Mouse (Mus musculus) intestine, embryonic 15.5 days (tissue): Measurements from ENCODE around the gene Tedc2. TPM values are rescaled to one million over a fixed set of nuclear protein-coding genes. Genes with fewer than 3 reads are reported as not detected.

Experiments
- ATAC-seq: fragments of 200-750 bp; cut with Nextera tagmentation; 2 replicates; pipeline ENCODE4 v1.8.0; 2017; ENCODE audit warnings: moderate TSS enrichment, moderate library complexity
- H3K27ac ChIP-seq: fragments of 300-500 bp; sonication (generic); 2 replicates; pipeline ENCODE4 v1.5.1; 2015; ENCODE audit warnings: mild to moderate bottlenecking, inconsistent platforms
- H3K27me3 ChIP-seq: fragments of 300-500 bp; sonication (generic); replicated peaks from 2 replicates; pipeline ENCODE4 v1.6.1; 2015; ENCODE audit warnings: inconsistent platforms
- H3K36me3 ChIP-seq: fragments of 300-500 bp; sonication (generic); 2 replicates; pipeline ENCODE4 v1.6.1; 2015; ENCODE audit warnings: inconsistent platforms
- H3K4me1 ChIP-seq: fragments of 300-500 bp; sonication (generic); replicated peaks from 2 replicates; pipeline ENCODE4 v1.6.1; 2015; ENCODE audit warnings: inconsistent platforms
- H3K4me2 ChIP-seq: fragments of 300-500 bp; sonication (generic); replicated peaks from 2 replicates; pipeline ENCODE4 v1.6.1; 2015; ENCODE audit warnings: mild to moderate bottlenecking, inconsistent platforms
- H3K4me3 ChIP-seq: fragments of 300-500 bp; sonication (generic); replicated peaks from 2 replicates; pipeline ENCODE4 v1.5.1; 2015; ENCODE audit warnings: inconsistent platforms
- H3K9ac ChIP-seq: fragments of 300-500 bp; sonication (generic); 2 replicates; pipeline ENCODE4 v1.6.1; 2015; ENCODE audit warnings: inconsistent platforms
- H3K9me3 ChIP-seq: fragments of 300-500 bp; sonication (generic); 2 replicates; pipeline ENCODE4 v1.6.1; 2016; ENCODE audit warnings: inconsistent platforms
- WGBS: fragments of 180-500 bp; shearing (Covaris S2); methylation state at CpG from one replicate; pipeline ENCODE4 v1.1.7; 2015; 5-methylcytosine and 5-hydroxymethylcytosine counted together
- polyA plus RNA-seq: library from polyadenylated mRNA; unstranded; fragments of >200 nt; fragmentation: Nextera tagmentation; extraction: Ambion mirVana; gene quantifications from 2 replicates; pipeline ENCODE4 v1.2.1, GENCODE M21; 2015

The Tedc2 gene
- polyA plus RNA-seq, 1 experiment from 2014 or later, result 10.1 TPM

DNA sequence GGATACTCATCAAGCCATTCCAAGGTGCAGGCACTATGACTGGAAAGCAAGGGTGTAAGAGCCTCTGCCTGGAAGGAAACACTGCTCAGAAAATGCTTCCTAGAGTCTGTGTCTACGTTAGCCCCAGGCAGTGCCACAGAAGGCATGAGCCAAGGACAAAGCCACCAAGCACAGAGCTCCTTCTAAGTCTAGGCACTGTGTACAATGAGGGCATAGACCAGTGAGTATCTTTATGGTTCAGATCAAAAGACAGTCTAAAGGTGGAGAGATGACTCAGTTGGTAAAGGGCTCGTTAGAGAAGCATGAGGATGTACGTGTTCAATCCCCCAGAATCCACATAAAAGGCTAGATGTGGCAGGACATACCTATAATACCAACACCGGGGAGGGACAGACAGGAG lies 19.6 kb downstream of the Tedc2 start:
- Histone ChIP-seq H3K27ac (peak overlapping the region; percentile 48; the same call in 1 of the 2 replicates), H3K36me3 (no peaks in the 10 kb centered on the region), H3K9ac (no peak overlapping the region), H3K9me3 (no peaks in the 10 kb centered on the region), H3K4me3 (no peak overlapping the region), H3K4me2 (no peak overlapping the region), H3K4me1 (peaks cover 40% of the 10 kb centered on the region), H3K27me3 (no peaks in the 10 kb centered on the region)
- peak; percentile 15; the same call in 1 of the 2 replicates for ATAC-seq
- 62% methylated on average over 4 of the region's 4 CpGs for WGBS

DNA sequence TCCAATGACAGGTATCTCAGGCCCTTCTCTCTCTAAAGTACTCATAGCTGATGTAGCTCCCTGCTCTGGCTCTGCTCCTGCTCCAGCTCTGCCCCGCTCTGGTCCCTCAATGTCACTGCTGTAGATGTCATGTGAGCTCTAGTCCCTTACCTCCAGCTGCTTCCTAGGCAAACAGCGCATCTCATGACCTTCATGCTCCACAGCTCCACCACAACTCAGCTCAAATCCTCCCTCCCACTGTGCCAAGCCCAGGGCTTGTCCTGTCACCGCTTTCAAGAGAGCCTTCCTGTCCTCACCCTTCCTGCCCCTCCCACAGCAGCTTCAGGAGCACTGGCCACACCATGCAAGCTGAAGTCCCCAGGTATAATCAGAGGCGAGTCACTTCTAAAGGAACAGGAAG lies 20.9 kb downstream of the Tedc2 start:
- no peak overlapping the region for H3K27ac ChIP-seq
- no peaks in the 10 kb centered on the region for H3K9me3 ChIP-seq
- H3K9ac ChIP-seq, result no peak overlapping the region
- H3K4me1 ChIP-seq, result peaks cover 31% of the 10 kb centered on the region
- 57% methylated on average over 4 of the region's 4 CpGs for WGBS
- no peak overlapping the region for H3K4me2 ChIP-seq
- ATAC-seq, result no peak
- no peaks in the 10 kb centered on the region for H3K27me3 ChIP-seq
- H3K36me3 ChIP-seq, result no peaks in the 10 kb centered on the region
- H3K4me3 ChIP-seq, result no peak overlapping the region

DNA sequence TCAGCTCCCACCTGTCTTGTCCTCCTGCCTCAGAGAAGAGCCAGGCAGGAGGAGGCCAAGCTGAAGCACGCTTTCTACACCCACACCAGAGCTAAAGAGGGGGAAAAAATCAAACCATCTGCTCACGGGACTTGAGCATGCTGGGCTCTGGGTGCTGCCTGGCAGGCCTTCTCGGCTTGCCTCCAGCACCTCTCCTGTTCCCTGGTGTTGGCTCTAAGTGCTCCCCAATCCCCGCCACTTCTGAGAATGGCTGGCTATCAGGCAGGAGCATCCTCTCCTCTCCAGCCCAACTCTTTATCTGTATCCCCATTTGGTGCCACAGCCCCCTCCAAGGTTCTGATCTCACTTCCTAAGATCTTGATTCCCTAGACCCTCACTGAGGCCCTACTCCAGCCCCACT lies 21.4 kb downstream of the Tedc2 start:
- WGBS, result 88% methylated on average over 4 of the region's 4 CpGs
- ATAC-seq, result no peak
- H3K4me1 ChIP-seq, result peaks cover 26% of the 10 kb centered on the region

DNA sequence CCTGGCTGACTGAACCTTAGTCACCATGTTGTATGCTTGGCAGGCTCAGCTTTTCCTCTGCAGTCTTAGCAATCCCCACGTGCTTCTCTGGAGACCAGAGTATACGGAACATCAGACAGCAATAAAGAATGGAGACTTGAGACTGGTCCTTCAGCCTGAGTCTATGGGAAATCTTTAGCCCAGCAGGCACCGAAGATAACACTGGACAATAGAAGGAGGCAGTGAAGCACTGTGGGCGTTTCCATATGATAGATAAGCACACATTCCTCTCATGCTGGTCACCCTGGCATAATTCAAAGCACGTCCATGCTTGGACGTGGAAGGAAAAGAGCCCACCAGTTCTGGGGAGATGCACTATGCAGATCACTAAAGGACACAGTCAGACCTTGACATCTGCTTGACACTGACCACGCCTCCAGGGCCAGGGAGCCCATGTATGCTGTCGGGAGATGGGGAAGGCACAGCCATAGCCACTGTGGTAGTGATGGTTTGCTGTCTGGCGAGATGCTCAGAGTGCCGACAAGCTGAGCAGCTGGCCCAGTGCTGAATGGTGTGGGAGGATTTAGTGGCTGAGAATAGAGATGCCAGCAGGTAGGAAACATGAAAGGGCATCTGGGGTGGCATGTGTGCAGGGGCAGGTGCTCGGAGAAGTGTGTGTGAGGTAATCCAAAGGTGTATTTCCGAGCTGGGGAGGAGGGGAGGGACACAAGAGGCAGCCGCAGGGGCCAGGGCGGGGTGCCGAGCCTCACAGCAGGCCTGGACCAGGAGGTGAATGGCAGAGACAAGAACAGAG lies 23.4 kb downstream of the Tedc2 start:
- no peak overlapping the region for H3K4me3 ChIP-seq
- no peak overlapping the region for H3K27ac ChIP-seq
- WGBS, result 58% methylated on average over 15 of the region's 15 CpGs
- no peaks in the 10 kb centered on the region for H3K27me3 ChIP-seq
- H3K36me3 ChIP-seq, result no peaks in the 10 kb centered on the region
- no peak for ATAC-seq
- H3K4me1 ChIP-seq, result peaks cover 13% of the 10 kb centered on the region; the same call in 1 of the 2 replicates
- H3K9me3 ChIP-seq, result no peaks in the 10 kb centered on the region
- H3K9ac ChIP-seq, result no peak overlapping the region
- H3K4me2 ChIP-seq, result no peak overlapping the region

More for the DNA sequence above, 21.4 kb downstream of the Tedc2 start:
- H3K27ac ChIP-seq, result no peak overlapping the region
- H3K4me2 ChIP-seq, result no peak overlapping the region
- H3K27me3 ChIP-seq, result no peaks in the 10 kb centered on the region
- H3K36me3 ChIP-seq, result no peaks in the 10 kb centered on the region
- H3K4me3 ChIP-seq, result no peak overlapping the region
- no peaks in the 10 kb centered on the region for H3K9me3 ChIP-seq
- no peak overlapping the region for H3K9ac ChIP-seq

DNA sequence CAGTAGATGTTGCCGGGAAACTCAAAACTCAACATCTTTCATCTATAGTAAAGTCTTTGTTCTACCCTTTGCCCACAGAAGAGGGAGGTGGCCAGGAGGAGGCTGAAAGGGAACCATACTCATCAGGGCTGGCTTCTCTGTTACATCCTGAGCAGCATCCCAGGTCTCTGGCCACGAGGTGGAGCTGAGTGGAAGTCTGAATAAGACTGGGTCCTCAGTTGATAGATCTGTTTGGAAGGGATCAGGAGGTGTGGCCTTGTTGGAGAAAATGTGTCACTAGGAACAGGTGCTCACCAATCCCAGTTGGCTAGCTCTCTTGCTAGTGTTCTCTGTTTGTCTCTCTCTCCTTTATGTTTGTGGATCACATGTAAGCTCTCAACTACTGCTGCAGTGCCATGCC lies 25.3 kb downstream of the Tedc2 start:
- Histone ChIP-seq H3K9me3 (no peaks in the 10 kb centered on the region), H3K36me3 (no peaks in the 10 kb centered on the region), H3K27ac (no peak overlapping the region), H3K9ac (no peak overlapping the region), H3K4me3 (no peak overlapping the region), H3K4me2 (no peak overlapping the region), H3K27me3 (no peaks in the 10 kb centered on the region), H3K4me1 (0 out of 2 replicates have a peak, but pooled peaks cover under 1% of the 10 kb centered on the region)
- WGBS, result 60% methylated on average over 2 of the region's 2 CpGs
- ATAC-seq, result no peak

DNA sequence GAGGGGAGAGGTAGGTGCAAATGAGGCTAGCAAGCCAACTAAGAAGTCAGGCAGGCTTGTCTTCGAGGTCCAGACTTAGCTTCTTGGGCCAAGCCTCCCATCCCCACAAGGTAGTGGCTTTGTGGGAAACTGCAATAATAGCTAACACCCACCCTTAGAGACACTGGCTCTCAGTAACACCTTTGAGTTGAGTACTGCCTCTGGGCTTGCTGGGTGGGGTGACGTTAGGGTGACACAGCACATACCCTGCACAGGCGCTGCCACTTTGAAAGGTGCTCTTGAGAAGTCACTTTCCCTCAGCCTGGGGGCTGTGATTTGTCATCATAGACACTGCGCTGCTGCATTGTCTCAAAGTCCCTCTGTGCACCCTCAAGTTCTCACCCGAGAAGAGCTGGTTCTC lies 26.9 kb downstream of the Tedc2 start:
- H3K36me3 ChIP-seq, result no peaks in the 10 kb centered on the region
- 81% methylated on average over 5 of the region's 5 CpGs for WGBS
- no peak overlapping the region for H3K27ac ChIP-seq
- no peaks in the 10 kb centered on the region for H3K27me3 ChIP-seq
- H3K4me3 ChIP-seq, result no peak overlapping the region
- H3K9me3 ChIP-seq, result no peaks in the 10 kb centered on the region
- no peak overlapping the region for H3K9ac ChIP-seq
- ATAC-seq, result no peak
- H3K4me1 ChIP-seq, result no peaks in the 10 kb centered on the region
- H3K4me2 ChIP-seq, result no peak overlapping the region

DNA sequence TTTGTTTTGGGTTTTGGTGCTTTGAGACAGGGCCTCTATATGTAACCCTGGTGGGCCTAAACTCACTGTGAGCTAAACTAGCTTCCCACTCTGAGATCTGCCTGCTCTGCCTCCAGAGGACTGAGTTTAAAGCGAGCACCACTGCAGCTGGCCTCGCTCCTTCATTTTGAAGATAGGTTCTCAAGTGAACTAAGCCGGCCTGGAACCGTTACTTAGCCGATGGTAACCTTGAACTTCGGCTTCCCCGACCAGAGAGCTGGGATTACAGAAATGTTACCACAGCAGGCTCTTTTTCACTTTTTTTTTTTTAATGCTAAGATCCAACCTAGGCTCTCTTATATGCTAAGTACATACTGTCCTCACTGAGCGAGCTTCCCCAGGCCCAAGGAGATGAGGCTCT lies 27.4 kb downstream of the Tedc2 start:
- Histone ChIP-seq H3K9ac (no peak overlapping the region), H3K4me3 (no peak overlapping the region), H3K4me1 (no peaks in the 10 kb centered on the region), H3K9me3 (no peaks in the 10 kb centered on the region), H3K27me3 (no peaks in the 10 kb centered on the region), H3K36me3 (no peaks in the 10 kb centered on the region), H3K4me2 (no peak overlapping the region), H3K27ac (no peak overlapping the region)
- no peak for ATAC-seq
- 82% methylated on average over 8 of the region's 8 CpGs for WGBS

DNA sequence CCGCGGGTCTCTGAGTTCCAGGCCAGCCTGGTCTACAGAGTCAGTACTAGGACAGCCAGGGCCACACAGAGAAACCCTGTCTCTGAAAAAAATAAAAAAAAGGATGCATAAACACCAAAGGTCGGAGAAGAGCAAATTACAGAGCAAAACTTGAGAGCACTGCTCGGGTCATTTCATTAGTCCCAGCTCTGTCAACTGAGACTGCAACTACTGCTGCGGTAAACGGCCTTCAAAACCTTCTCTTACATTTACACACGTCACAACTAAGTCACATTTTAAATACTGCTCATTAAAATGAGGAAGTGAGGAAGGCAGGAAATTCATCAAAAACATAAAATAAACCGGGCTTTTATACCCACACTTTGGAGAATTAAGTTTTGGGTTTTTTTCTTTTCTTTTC lies 27.8 kb downstream of the Tedc2 start:
- Histone ChIP-seq H3K4me1 (no peaks in the 10 kb centered on the region), H3K27ac (no peak overlapping the region), H3K27me3 (no peaks in the 10 kb centered on the region), H3K4me3 (no peak overlapping the region), H3K36me3 (0 out of 2 replicates have a peak, but pooled peaks cover 2% of the 10 kb centered on the region), H3K4me2 (no peak overlapping the region), H3K9me3 (no peaks in the 10 kb centered on the region), H3K9ac (no peak overlapping the region)
- no peak for ATAC-seq
- WGBS, result 77% methylated on average over 8 of the region's 8 CpGs

DNA sequence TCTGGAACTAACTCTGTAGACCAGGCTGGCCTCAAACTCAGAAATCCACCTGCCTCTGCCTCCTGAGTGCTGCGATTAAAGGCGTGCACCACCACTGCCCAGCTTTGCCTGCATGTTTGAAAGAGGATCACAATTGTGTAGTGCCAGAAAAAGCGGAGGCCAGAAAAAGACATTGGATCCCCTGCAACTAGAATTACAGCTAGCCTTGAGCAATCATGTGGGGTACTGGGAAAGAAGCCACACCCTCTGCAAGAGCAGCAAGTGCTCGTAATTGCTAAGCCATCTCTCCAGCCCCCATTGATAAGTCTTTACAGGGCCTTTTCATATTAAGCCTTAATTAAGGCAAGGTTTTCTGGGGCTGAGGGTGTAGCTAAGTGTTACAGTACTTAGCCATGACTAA lies 29.2 kb downstream of the Tedc2 start:
- H3K9ac ChIP-seq, result no peak overlapping the region
- no peaks in the 10 kb centered on the region for H3K9me3 ChIP-seq
- H3K4me1 ChIP-seq, result no peaks in the 10 kb centered on the region
- no peaks in the 10 kb centered on the region for H3K27me3 ChIP-seq
- no peak overlapping the region for H3K27ac ChIP-seq
- H3K4me2 ChIP-seq, result no peak overlapping the region
- no peak for ATAC-seq
- 71% methylated on average over 4 of the region's 4 CpGs for WGBS
- 0 out of 2 replicates have a peak, but pooled peaks cover 2% of the 10 kb centered on the region for H3K36me3 ChIP-seq
- no peak overlapping the region for H3K4me3 ChIP-seq

DNA sequence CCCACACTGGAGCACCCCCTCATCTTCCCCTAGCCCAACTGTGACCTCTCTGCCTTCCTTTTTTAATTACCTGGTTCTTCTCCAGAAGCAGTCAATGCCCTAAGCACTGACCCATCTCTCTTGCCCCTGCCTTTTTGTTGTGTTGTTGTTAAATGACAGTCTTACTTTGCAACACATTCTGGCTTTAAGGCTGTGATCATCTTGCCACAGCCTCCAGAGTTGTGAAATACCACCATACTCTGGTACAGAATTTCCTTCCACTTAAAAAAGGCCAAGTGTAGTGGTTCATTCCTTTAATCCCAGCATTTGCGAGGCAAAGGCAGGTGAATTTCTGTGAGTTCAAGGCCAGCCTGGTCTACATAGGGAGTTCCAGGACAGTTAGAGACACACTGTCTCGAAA lies 29.7 kb downstream of the Tedc2 start:
- H3K4me1 ChIP-seq, result no peaks in the 10 kb centered on the region
- no peak overlapping the region for H3K4me3 ChIP-seq
- no peaks in the 10 kb centered on the region for H3K9me3 ChIP-seq
- no peak overlapping the region for H3K27ac ChIP-seq
- WGBS, result 82% methylated on average over 2 of the region's 2 CpGs
- no peak for ATAC-seq
- H3K4me2 ChIP-seq, result no peak overlapping the region
- no peak overlapping the region for H3K9ac ChIP-seq
- H3K27me3 ChIP-seq, result no peaks in the 10 kb centered on the region
- 0 out of 2 replicates have a peak, but pooled peaks cover 2% of the 10 kb centered on the region for H3K36me3 ChIP-seq

DNA sequence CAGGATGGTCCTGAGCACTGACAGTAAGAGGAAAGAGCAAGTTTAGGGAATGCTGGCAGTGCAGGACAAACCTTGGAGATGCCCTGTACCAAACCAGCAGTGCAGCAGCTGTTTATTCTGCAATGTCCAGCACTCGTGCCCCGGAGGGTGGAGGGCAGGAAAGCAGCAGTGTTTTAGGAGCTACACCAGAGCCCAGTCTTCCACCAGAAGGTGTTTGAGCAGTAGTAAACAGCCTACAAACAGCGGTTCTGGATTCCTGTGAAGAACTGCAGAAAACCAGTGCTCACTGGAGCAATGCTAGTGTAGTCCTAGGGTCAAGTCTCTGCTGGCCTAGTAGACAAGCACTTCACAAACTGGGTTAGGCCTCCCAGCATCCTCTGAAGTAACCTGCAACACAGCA lies 46.4 kb downstream of the Tedc2 start:
- H3K4me3 ChIP-seq, result no peak overlapping the region
- H3K4me1 ChIP-seq, result no peaks in the 10 kb centered on the region; the same call in 1 of the 2 replicates
- H3K9ac ChIP-seq, result no peak overlapping the region
- no peak overlapping the region for H3K27ac ChIP-seq
- no peak for ATAC-seq
- H3K27me3 ChIP-seq, result no peaks in the 10 kb centered on the region
- H3K4me2 ChIP-seq, result no peak overlapping the region
- H3K9me3 ChIP-seq, result no peaks in the 10 kb centered on the region
- WGBS, result 78% methylated on average over 3 of the region's 3 CpGs
- H3K36me3 ChIP-seq, result no peaks in the 10 kb centered on the region

DNA sequence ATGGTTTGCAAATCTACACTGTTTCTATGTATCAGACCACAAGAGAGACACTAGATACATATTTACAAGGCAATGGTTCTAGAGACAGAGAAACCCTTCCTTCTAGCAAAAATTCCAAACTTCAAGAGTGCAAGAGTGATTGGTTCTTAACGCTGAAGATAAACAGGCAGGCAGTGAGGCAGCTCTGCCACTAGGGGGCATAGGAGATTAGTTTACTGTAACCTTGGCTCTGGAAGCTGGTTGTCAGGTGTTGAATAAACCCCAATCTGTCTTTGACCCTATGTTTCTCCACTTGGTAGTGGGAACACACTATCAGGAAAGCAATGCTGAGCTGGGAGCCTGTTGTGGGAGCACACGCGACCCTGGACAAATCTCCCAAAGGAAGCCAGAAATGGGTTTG lies 47.2 kb downstream of the Tedc2 start:
- H3K27me3 ChIP-seq, result no peaks in the 10 kb centered on the region
- H3K9ac ChIP-seq, result no peak overlapping the region
- WGBS, result 0% methylated on average over 3 of the region's 3 CpGs
- H3K4me2 ChIP-seq, result no peak overlapping the region
- H3K36me3 ChIP-seq, result no peaks in the 10 kb centered on the region
- no peaks in the 10 kb centered on the region for H3K9me3 ChIP-seq
- no peak overlapping the region for H3K4me3 ChIP-seq
- H3K27ac ChIP-seq, result no peak overlapping the region
- ATAC-seq, result no peak
- no peaks in the 10 kb centered on the region; the same call in 1 of the 2 replicates for H3K4me1 ChIP-seq

DNA sequence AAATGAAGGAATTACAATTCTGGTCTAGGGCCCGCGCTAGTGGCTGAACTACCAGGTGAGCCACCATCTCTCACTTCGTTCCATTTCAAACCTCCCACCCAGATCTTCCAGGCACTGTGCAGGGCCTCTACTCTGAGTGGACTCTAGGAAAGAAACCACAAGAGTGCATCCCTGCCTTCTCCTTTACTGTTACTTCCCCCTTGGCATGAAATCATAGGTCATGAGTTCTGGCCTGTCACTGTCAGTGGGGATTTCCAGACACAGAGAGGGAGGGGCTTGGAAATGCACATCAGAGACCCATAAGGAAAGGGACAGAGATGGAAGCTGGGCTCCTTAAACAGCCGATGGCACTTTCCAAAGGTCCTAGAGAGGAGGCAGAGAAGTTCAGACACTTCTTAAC lies 48.9 kb downstream of the Tedc2 start:
- H3K27me3 ChIP-seq, result no peaks in the 10 kb centered on the region
- H3K4me3 ChIP-seq, result no peak overlapping the region
- H3K4me2 ChIP-seq, result no peak overlapping the region
- H3K9ac ChIP-seq, result no peak overlapping the region
- H3K9me3 ChIP-seq, result no peaks in the 10 kb centered on the region
- ATAC-seq, result no peak
- WGBS, result 85% methylated on average over 4 of the region's 4 CpGs
- H3K4me1 ChIP-seq, result peaks cover 11% of the 10 kb centered on the region
- H3K36me3 ChIP-seq, result no peaks in the 10 kb centered on the region
- no peak overlapping the region for H3K27ac ChIP-seq
